Mouse (Mus musculus) heart, postnatal 0 days (tissue): ENCODE data around the gene Ccnf. TPM values are rescaled to one million over a fixed set of nuclear protein-coding genes. Genes with fewer than 3 reads are reported as not detected.

Source experiments
- ATAC-seq: fragments of 200-750 bp; cut with Nextera tagmentation; 2 replicates; pipeline ENCODE4 v1.8.0; 2017; ENCODE audit warnings: low read depth, moderate number of reproducible peaks, moderate library complexity; ENCODE audit not compliant: insufficient read depth
- DNase-seq: peaks from one replicate; pipeline ENCODE4 v3.0.0-alpha.2; 2016; ENCODE audit warnings: low spot score
- H3K27ac ChIP-seq: fragments of 300-500 bp; sonication (generic); 2 replicates; pipeline ENCODE4 v1.5.1; 2014; ENCODE audit warnings: low read depth, mild to moderate bottlenecking
- H3K27me3 ChIP-seq: fragments of 300-500 bp; sonication (generic); 2 replicates; pipeline ENCODE4 v1.6.1; 2014; ENCODE audit warnings: low read length, mixed read lengths; ENCODE audit not compliant: control insufficient read depth, insufficient read depth
- H3K36me3 ChIP-seq: fragments of 300-500 bp; sonication (generic); replicated peaks from 2 replicates; pipeline ENCODE4 v1.6.1; 2014; ENCODE audit warnings: low read length, mixed read lengths; ENCODE audit not compliant: control insufficient read depth, insufficient read depth
- H3K4me1 ChIP-seq: fragments of 300-500 bp; sonication (generic); 2 replicates; pipeline ENCODE4 v1.6.1; 2014; ENCODE audit warnings: antibody characterized with exemption; ENCODE audit not compliant: control insufficient read depth, insufficient read depth
- H3K4me2 ChIP-seq: fragments of 300-500 bp; sonication (generic); 2 replicates; pipeline ENCODE4 v1.6.1; 2014; ENCODE audit warnings: low read depth, mild to moderate bottlenecking, low read length, moderate library complexity
- H3K4me3 ChIP-seq: fragments of 300-500 bp; sonication (generic); 2 replicates; pipeline ENCODE4 v1.5.1; 2014; ENCODE audit warnings: low read depth, low read length
- H3K9ac ChIP-seq: fragments of 300-500 bp; sonication (generic); replicated peaks from 2 replicates; pipeline ENCODE4 v1.6.1; 2014; ENCODE audit warnings: low read depth, low read length, mixed read lengths
- H3K9me3 ChIP-seq: fragments of 300-500 bp; sonication (generic); replicated peaks from 2 replicates; pipeline ENCODE4 v1.6.1; 2016; ENCODE audit warnings: low read length; ENCODE audit not compliant: control insufficient read depth
- CTCF ChIP-seq: IDR thresholded peaks from 2 replicates; pipeline ENCODE4 v1.5.1; 2016; ENCODE audit warnings: antibody characterized with exemption, control low read depth, low read depth
- EP300 ChIP-seq: IDR thresholded peaks from 2 replicates; pipeline ENCODE4 v1.6.1; 2016; ENCODE audit warnings: antibody characterized with exemption, low read depth
- WGBS: fragments of 180-500 bp; shearing (Covaris S2); extraction: QIAGEN DNeasy Blood & Tissue Kit; methylation state at CpG from one replicate; pipeline ENCODE4 v1.1.7; 2014; 5-methylcytosine and 5-hydroxymethylcytosine counted together
- polyA plus RNA-seq: library from polyadenylated mRNA; unstranded; fragments of >200 nt; fragmentation: Nextera tagmentation; extraction: Ambion mirVana; gene quantifications from 2 replicates; pipeline ENCODE4 v1.2.1, GENCODE M21; 2015
- total RNA-seq: library from RNA; depleted of rRNA; stranded (reverse); fragments of >200 nt; gene quantifications from 2 replicates; pipeline ENCODE4 v1.2.3, GENCODE M21; 2014; ENCODE audit warnings: low replicate concordance

The Ccnf gene
- total and polyA plus RNA-seq, 2 experiments from 2014 or later: 7.2 to 12.4 TPM

- Histone ChIP-seq H3K4me3 (no peak overlapping the region), H3K36me3 (peaks cover 10% of the 10 kb centered on the region; the same call in 1 of the 2 replicates), H3K4me1 (peaks cover 13% of the 10 kb centered on the region), H3K4me2 (no peak overlapping the region), H3K9me3 (no peaks in the 10 kb centered on the region), H3K9ac (no peak overlapping the region), H3K27ac (no peak overlapping the region), H3K27me3 (peaks cover 24% of the 10 kb centered on the region)
- 73% methylated on average over 6 of the region's 6 CpGs for WGBS
- DNase-seq (no peak), ATAC-seq (no peak)
- TF ChIP-seq EP300 (no peak), CTCF (no peak)
Observed at GRCm38 (mm10) chr17:24213186-24213585, 38.1 kb downstream of the Ccnf start.

GRCm38 (mm10) chr17:24212441-24213018 is 38.8 kb downstream of the Ccnf start:
- no peak overlapping the region for H3K9ac ChIP-seq
- no peak overlapping the region for H3K4me3 ChIP-seq
- DNase-seq (no peak), ATAC-seq (no peak)
- H3K4me2 ChIP-seq: peak overlapping the region; percentile 65; the same call in 1 of the 2 replicates
- WGBS: 29% methylated on average over 5 of the region's 5 CpGs
- H3K36me3 ChIP-seq: peaks cover 6% of the 10 kb centered on the region; the same call in 1 of the 2 replicates
- TF ChIP-seq CTCF: no peak
- TF ChIP-seq EP300: no peak
- no peaks in the 10 kb centered on the region for H3K9me3 ChIP-seq
- peaks cover 13% of the 10 kb centered on the region for H3K4me1 ChIP-seq
- H3K27me3 ChIP-seq: peaks cover 31% of the 10 kb centered on the region
- H3K27ac ChIP-seq: no peak overlapping the region

- TF ChIP-seq EP300: no peak
- TF ChIP-seq CTCF: no peak
- ATAC-seq: no peak
- peaks cover 5% of the 10 kb centered on the region; the same call in 1 of the 2 replicates for H3K36me3 ChIP-seq
- peak overlapping the region; percentile 65 for H3K4me2 ChIP-seq
- peaks cover 38% of the 10 kb centered on the region for H3K27me3 ChIP-seq
- DNase-seq: no peak
- no peak overlapping the region for H3K27ac ChIP-seq
- no peaks in the 10 kb centered on the region for H3K9me3 ChIP-seq
- WGBS: 5% methylated on average over 37 of the region's 37 CpGs
- peaks cover 13% of the 10 kb centered on the region for H3K4me1 ChIP-seq
- H3K4me3 ChIP-seq: peak overlapping the region; percentile 36
- H3K9ac ChIP-seq: peak overlapping the region; percentile 55
Observed at GRCm38 (mm10) chr17:24211631-24212440, 39.4 kb downstream of the Ccnf start.

GRCm38 (mm10) chr17:24210591-24210990 is 40.7 kb downstream of the Ccnf start:
- Histone ChIP-seq H3K27me3 (peaks cover 48% of the 10 kb centered on the region), H3K27ac (no peak overlapping the region), H3K36me3 (no peaks in the 10 kb centered on the region), H3K4me3 (no peak overlapping the region), H3K9ac (no peak overlapping the region), H3K4me1 (peaks cover 25% of the 10 kb centered on the region), H3K9me3 (no peaks in the 10 kb centered on the region), H3K4me2 (no peak overlapping the region)
- DNase-seq (no peak), ATAC-seq (no peak)
- TF ChIP-seq EP300 (no peak), CTCF (no peak)
- 91% methylated on average over 3 of the region's 3 CpGs for WGBS

GRCm38 (mm10) chr17:24209916-24210240 is 41.4 kb downstream of the Ccnf start:
- Histone ChIP-seq H3K36me3 (no peaks in the 10 kb centered on the region), H3K4me3 (no peak overlapping the region), H3K4me1 (peaks cover 30% of the 10 kb centered on the region), H3K27me3 (peaks cover 48% of the 10 kb centered on the region), H3K4me2 (no peak overlapping the region), H3K9me3 (no peaks in the 10 kb centered on the region), H3K9ac (no peak overlapping the region), H3K27ac (no peak overlapping the region)
- no peak for DNase-seq
- no peak for ATAC-seq
- TF ChIP-seq CTCF: no peak
- no peak for TF ChIP-seq EP300
- 71% methylated on average over 3 of the region's 3 CpGs for WGBS
